Mouse (Mus musculus) embryonic fibroblast, embryonic 13.5 days (primary cell): ENCODE results near the gene Hbb-bh2.

Source experiments
- CTCF ChIP-seq: IDR thresholded peaks from 2 replicates; pipeline ENCODE4 v1.5.1; 2011; ENCODE audit warnings: mild to moderate bottlenecking, control low read depth, low read length, moderate library complexity, borderline replicate concordance; ENCODE audit not compliant: insufficient read depth
- POLR2A ChIP-seq: IDR thresholded peaks from 2 replicates; pipeline ENCODE4 v1.6.1; 2011; ENCODE audit warnings: low read depth, mild to moderate bottlenecking, control low read depth, low read length, moderate library complexity

DNA sequence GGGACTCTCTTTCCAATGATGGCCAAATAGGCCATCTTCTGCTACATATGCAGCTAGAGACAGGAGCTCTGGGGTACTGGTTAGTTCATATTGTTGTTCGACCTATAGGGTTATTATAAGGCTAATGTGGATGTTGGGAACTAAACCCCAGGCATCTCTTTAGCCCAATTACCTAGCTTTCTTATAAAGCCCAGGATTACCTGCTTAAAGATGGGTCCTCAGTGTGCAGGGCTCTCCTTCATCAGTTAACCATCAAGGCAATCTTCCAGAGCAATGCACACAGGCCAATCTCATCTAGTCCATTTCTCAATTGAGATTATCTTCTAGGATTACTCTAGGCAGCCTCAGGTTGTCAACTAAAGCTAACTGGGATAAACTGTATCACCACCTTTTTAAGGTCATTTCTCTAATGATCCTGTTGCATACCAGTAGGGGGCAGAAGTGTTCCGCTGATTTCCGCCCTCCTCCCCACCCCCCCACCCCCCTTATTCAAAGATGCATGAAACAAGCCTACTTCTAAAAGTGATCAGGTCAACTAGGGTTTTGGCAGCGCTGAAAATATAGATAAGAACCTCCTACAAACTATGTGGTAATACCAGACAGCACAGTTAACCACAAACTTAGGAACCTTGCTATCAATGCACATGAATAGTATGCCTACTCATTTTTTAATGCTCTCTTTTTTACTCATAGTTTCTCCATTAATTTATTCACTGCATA, 47.5 kb downstream of the Hbb-bh2 start:
- TF ChIP-seq CTCF: no peak
- no peak for TF ChIP-seq POLR2A
